Mouse (Mus musculus) small intestine, adult 2 months (tissue): ENCODE measurements around the gene E430018J23Rik.

ENCODE experiments used
- CTCF ChIP-seq: fragments of 200-500 bp; IDR thresholded peaks from 2 replicates; pipeline ENCODE4 v1.5.1; 2012; ENCODE audit warnings: low read depth, mild to moderate bottlenecking, control low read depth, inconsistent platforms, low read length, moderate library complexity, mixed read lengths; ENCODE audit not compliant: insufficient replicate concordance, insufficient read length; ENCODE audit errors: extremely low read depth
- POLR2A ChIP-seq: fragments of 200-500 bp; IDR thresholded peaks from 2 replicates; pipeline ENCODE4 v1.6.1; 2012; ENCODE audit warnings: low read depth, mild to moderate bottlenecking, control low read depth, inconsistent platforms, low read length, moderate library complexity

DNA sequence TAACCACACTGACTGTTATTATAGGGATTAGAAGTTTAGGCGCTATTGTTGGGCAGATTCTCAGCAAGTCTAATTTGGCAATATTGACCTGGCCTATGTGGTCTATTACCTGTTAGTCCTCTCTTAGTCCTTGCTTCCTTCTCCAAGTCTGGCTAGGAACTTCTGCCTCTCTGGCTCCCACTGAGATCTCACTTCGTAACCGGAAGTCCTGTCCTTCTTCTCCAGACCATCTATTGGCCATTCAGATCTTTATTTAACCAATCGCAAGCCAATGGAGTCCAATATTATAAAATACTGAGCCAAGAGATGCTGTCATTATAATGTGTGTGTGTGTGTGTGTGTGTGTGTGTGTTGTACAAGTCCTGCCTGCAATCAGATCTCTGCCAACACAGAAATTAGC lies 29.3 kb downstream of the E430018J23Rik start:
- TF ChIP-seq CTCF (no peak), POLR2A (no peak)
